Mouse (Mus musculus) myocyte (in vitro differentiated cells): ENCODE results near the gene Mga. TPM values are rescaled to one million over a fixed set of nuclear protein-coding genes. Genes with fewer than 3 reads are reported as not detected.

Experiments
- H3K27me3 ChIP-seq: one replicate; pipeline ENCODE4 v1.6.1; 2011; ENCODE audit not compliant: control insufficient read depth, insufficient read depth, insufficient read length
- H3K36me3 ChIP-seq: one replicate; pipeline ENCODE4 v1.6.1; 2011; ENCODE audit not compliant: control insufficient read depth, insufficient read depth
- H3K4me2 ChIP-seq: one replicate; pipeline ENCODE4 v1.6.1; 2011; ENCODE audit warnings: low read depth, control low read depth
- H3K4me3 ChIP-seq: one replicate; pipeline ENCODE4 v1.5.1; 2011; ENCODE audit warnings: mild to moderate bottlenecking, control low read depth, moderate library complexity
- H3K79me2 ChIP-seq: one replicate; pipeline ENCODE4 v1.6.1; 2011; ENCODE audit not compliant: control insufficient read depth, insufficient read depth
- H3ac ChIP-seq: one replicate; pipeline ENCODE4 v1.6.1; 2011; ENCODE audit not compliant: control insufficient read depth, insufficient read length
- CEBPB ChIP-seq: IDR thresholded peaks from 2 replicates; pipeline ENCODE4 v1.6.1; 2011; ENCODE audit warnings: mild to moderate bottlenecking, moderate library complexity; ENCODE audit not compliant: poor library complexity, insufficient read depth, severe bottlenecking
- E2F4 ChIP-seq: IDR thresholded peaks from one replicate; pipeline ENCODE4 v1.6.1; 2011; ENCODE audit warnings: mild to moderate bottlenecking, control low read depth, moderate library complexity; ENCODE audit not compliant: insufficient read depth
- MAX ChIP-seq: IDR thresholded peaks from one replicate; pipeline ENCODE4 v1.6.1; 2011; ENCODE audit warnings: low read depth, mild to moderate bottlenecking, control low read depth
- MYOD1 ChIP-seq, 3 experiments: IDR thresholded peaks; one replicate each; pipeline ENCODE4 v1.6.1; 2011; ENCODE audit warnings: control low read depth in 2 of 3, low read depth in 2 of 3, mild to moderate bottlenecking in 2 of 3, moderate library complexity in 1 of 3; ENCODE audit not compliant: insufficient read length in 2 of 3, control insufficient read depth in 1 of 3
- MYOG ChIP-seq, 3 experiments: IDR thresholded peaks; one replicate each; pipeline ENCODE4 v1.6.1; 2011; ENCODE audit warnings: control low read depth in 2 of 3, low read depth in 2 of 3, mild to moderate bottlenecking in 2 of 3; ENCODE audit not compliant: insufficient read length in 2 of 3, control insufficient read depth in 1 of 3, insufficient read depth in 1 of 3
- POLR2A ChIP-seq: IDR thresholded peaks from one replicate; pipeline ENCODE4 v1.6.1; 2011; ENCODE audit warnings: low read depth, mild to moderate bottlenecking, control low read depth, moderate library complexity; ENCODE audit not compliant: insufficient read length
- POLR2AphosphoS2 ChIP-seq: IDR thresholded peaks from one replicate; pipeline ENCODE4 v1.6.1; 2011; ENCODE audit warnings: low read depth, control low read depth; ENCODE audit not compliant: insufficient read length
- REST ChIP-seq: IDR thresholded peaks from one replicate; pipeline ENCODE4 v1.6.1; 2011; ENCODE audit warnings: mild to moderate bottlenecking, control low read depth, moderate library complexity; ENCODE audit not compliant: insufficient read depth, insufficient read length
- SRF ChIP-seq: IDR thresholded peaks from one replicate; pipeline ENCODE4 v1.6.1; 2011; ENCODE audit warnings: low read depth; ENCODE audit not compliant: control insufficient read depth, insufficient read length
- TCF12 ChIP-seq: IDR thresholded peaks from one replicate; pipeline ENCODE4 v1.6.1; 2011; ENCODE audit warnings: mild to moderate bottlenecking, control low read depth; ENCODE audit not compliant: poor library complexity, insufficient read depth, severe bottlenecking
- TCF3 ChIP-seq: IDR thresholded peaks from one replicate; pipeline ENCODE4 v1.6.1; 2011; ENCODE audit warnings: low read depth, control low read depth; ENCODE audit not compliant: insufficient read length
- USF1 ChIP-seq: IDR thresholded peaks from one replicate; pipeline ENCODE4 v1.6.1; 2011; ENCODE audit warnings: low read depth, mild to moderate bottlenecking, control low read depth, moderate library complexity
- polyA plus RNA-seq: library from polyadenylated mRNA; unstranded; fragments of >200 nt; fragmentation: generic; extraction: Trizol; gene quantifications from one replicate; pipeline ENCODE4 v1.2.1, GENCODE M21; 2012; ENCODE audit warnings: missing spikeins

Gene Mga
- polyA plus RNA-seq, 1 experiment, result 3.4 TPM

DNA sequence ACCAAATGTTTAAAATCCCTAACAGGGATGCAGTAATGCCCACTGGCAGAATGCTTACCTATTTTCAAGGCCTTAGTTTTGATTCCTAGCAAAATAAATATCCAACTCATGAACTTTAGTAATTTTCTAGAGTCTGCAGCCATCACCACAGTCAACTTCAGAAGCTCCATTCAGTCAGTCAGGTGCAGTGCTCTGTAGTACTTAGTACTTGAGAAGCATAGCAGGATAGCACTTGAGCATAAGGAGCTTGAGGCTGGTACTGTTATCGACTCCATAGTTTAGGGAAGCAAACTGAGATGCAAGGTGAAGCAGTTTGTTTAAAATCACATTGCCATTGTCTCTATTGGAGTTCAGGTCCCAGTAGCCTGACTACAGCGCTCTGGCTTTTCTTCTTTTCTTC, 102.7 kb downstream of the Mga start:
- no peaks in the 10 kb centered on the region for H3K27me3 ChIP-seq
- no peak overlapping the region for H3K4me3 ChIP-seq
- no peaks in the 10 kb centered on the region for H3K36me3 ChIP-seq
- no peak for TF ChIP-seq CEBPB
- no peak for TF ChIP-seq MYOG (IDR thresholded peaks at IDR 0.05; ENCODE audit: control insufficient read depth in 1 of 3, insufficient read depth in 1 of 3, insufficient read length in 2 of 3, low read depth in 2 of 3)
- TF ChIP-seq POLR2A, result no peak
- TF ChIP-seq MYOD1 (IDR thresholded peaks at IDR 0.05; ENCODE audit: control insufficient read depth in 1 of 3, insufficient read length in 2 of 3, low read depth in 2 of 3), result no peak
- no peak for TF ChIP-seq SRF
- TF ChIP-seq MAX, result no peak
- no peak for TF ChIP-seq USF1
- no peak for TF ChIP-seq REST
- TF ChIP-seq E2F4, result no peak
- no peak for TF ChIP-seq TCF3
- no peak for TF ChIP-seq POLR2AphosphoS2
- TF ChIP-seq TCF12, result no peak
- no peaks in the 10 kb centered on the region for H3K79me2 ChIP-seq
- no peak overlapping the region for H3ac ChIP-seq
- no peak overlapping the region for H3K4me2 ChIP-seq

GRCm38 (mm10) chr2:120000882-120001584, 104.0 kb downstream of the Mga start:
- TF ChIP-seq MAX (no peak), E2F4 (no peak), POLR2AphosphoS2 (no peak), MYOG (IDR thresholded peaks at IDR 0.05; ENCODE audit: control insufficient read depth in 1 of 3, insufficient read depth in 1 of 3, insufficient read length in 2 of 3, low read depth in 2 of 3) (no peak), SRF (no peak), TCF12 (no peak), POLR2A (no peak), REST (no peak), MYOD1 (IDR thresholded peaks at IDR 0.05; ENCODE audit: control insufficient read depth in 1 of 3, insufficient read length in 2 of 3, low read depth in 2 of 3) (no peak), CEBPB (no peak), TCF3 (no peak), USF1 (no peak)
- H3K27me3 ChIP-seq, result no peaks in the 10 kb centered on the region
- no peak overlapping the region for H3K4me2 ChIP-seq
- H3ac ChIP-seq, result no peak overlapping the region
- no peaks in the 10 kb centered on the region for H3K79me2 ChIP-seq
- no peaks in the 10 kb centered on the region for H3K36me3 ChIP-seq
- no peak overlapping the region for H3K4me3 ChIP-seq

GRCm38 (mm10) chr2:120001956-120002355, 104.9 kb downstream of the Mga start:
- TF ChIP-seq POLR2AphosphoS2 (no peak), MAX (no peak), SRF (no peak), E2F4 (no peak), CEBPB (no peak), REST (no peak), TCF12 (no peak), POLR2A (no peak), MYOG (IDR thresholded peaks at IDR 0.05; ENCODE audit: control insufficient read depth in 1 of 3, insufficient read depth in 1 of 3, insufficient read length in 2 of 3, low read depth in 2 of 3) (no peak), MYOD1 (IDR thresholded peaks at IDR 0.05; ENCODE audit: control insufficient read depth in 1 of 3, insufficient read length in 2 of 3, low read depth in 2 of 3) (no peak), USF1 (no peak)
- no peaks in the 10 kb centered on the region for H3K27me3 ChIP-seq
- H3K4me2 ChIP-seq, result no peak overlapping the region
- no peak overlapping the region for H3ac ChIP-seq
- no peaks in the 10 kb centered on the region for H3K79me2 ChIP-seq
- H3K4me3 ChIP-seq, result no peak overlapping the region
- no peaks in the 10 kb centered on the region for H3K36me3 ChIP-seq

- Histone ChIP-seq H3ac (no peak overlapping the region), H3K27me3 (no peaks in the 10 kb centered on the region), H3K79me2 (no peaks in the 10 kb centered on the region), H3K4me2 (no peak overlapping the region), H3K36me3 (no peaks in the 10 kb centered on the region), H3K4me3 (no peak overlapping the region)
- TF ChIP-seq MAX (no peak), MYOG (IDR thresholded peaks at IDR 0.05; ENCODE audit: control insufficient read depth in 1 of 3, insufficient read depth in 1 of 3, insufficient read length in 2 of 3, low read depth in 2 of 3) (no peak), POLR2A (no peak), MYOD1 (IDR thresholded peaks at IDR 0.05; ENCODE audit: control insufficient read depth in 1 of 3, insufficient read length in 2 of 3, low read depth in 2 of 3) (no peak), TCF12 (no peak), SRF (no peak), USF1 (no peak), TCF3 (no peak), REST (no peak), CEBPB (no peak), POLR2AphosphoS2 (no peak), E2F4 (no peak)
Observed at GRCm38 (mm10) chr2:120003970-120004369, 106.9 kb downstream of the Mga start.
